Mouse (Mus musculus): ENCODE data around the gene Tyrp1. TPM values are rescaled to one million over a fixed set of nuclear protein-coding genes. Genes with fewer than 3 reads are reported as not detected.

Tyrp1 gene
- 0.28 TPM in 1 of 2 replicates, not detected in the other for polyA plus RNA-seq (2015; fragmentation: Nextera tagmentation; extraction: Ambion mirVana)

DNA sequence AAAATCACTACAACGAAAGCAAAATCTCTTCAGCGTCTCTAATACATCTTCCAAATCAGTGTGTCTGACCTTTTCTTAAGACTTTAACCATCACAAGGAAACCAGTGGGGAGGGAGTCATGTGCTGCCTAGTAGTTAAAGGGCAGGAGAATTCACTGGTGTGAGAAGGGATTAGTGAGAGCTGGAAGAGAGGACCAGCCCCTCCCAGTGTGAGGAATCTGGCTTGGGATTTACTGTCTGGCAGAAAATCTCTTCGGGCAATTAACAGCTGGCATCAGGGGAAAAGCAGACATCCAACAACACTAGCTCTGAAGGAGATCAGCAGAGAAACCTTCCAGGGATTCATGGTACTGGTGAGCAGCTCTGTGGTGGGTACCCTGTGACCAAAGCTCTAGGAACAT lies at the start of gene Tyrp1:
Gene Tyrp1, plus strand, starts transcription at position 74 of the 400 bp plus-strand sequence.

Other genes with a start within 250 kb of the Tyrp1 start
- gene Lurap1l, start 76.5 kb downstream of the Tyrp1 start, polyA plus RNA-seq (2015; fragmentation: Nextera tagmentation; extraction: Ambion mirVana), result 2.1 and 2.7 TPM in 2 replicates